Mouse (Mus musculus): Measurements from ENCODE around the gene 4930435E12Rik.

4930435E12Rik gene

DNA sequence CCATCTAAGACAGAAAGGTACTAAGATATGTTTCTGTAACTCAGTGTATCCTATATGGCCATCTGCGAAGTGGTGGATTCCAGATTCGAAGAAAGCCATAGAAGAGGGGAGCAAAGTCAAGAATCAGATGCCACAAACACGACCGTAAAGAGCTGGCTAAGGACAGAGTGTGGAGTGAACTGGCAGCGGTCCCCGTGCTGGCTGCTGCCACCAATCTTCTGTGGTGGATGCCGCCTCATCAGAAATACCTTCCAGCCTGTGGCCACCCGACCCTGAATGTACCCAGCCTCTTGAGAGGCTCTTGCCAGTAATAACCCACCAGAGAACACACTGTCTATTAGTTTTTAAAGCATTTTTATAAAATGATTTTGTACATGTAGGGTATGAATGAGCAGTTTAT, 60.2 kb downstream of the 4930435E12Rik start:
- no peak for DNase-seq

GRCm38 (mm10) chr16:38767761-38768160, 60.8 kb downstream of the 4930435E12Rik start:
- no peak for DNase-seq

GRCm38 (mm10) chr16:38766671-38767070, 61.9 kb downstream of the 4930435E12Rik start:
- no peak for DNase-seq

- no peak for DNase-seq
These were observed 65.0 kb downstream of the 4930435E12Rik start for GRCm38 (mm10) chr16:38763508-38763907.

- no peak for DNase-seq
These were observed 66.1 kb downstream of the 4930435E12Rik start for GRCm38 (mm10) chr16:38762401-38762800.
